Mouse (Mus musculus) mouse trophoblast stem cell (cell line): ENCODE measurements around the gene Jade1.

Source experiments
- in situ Hi-C, 2 experiments: fragments of 300-500 bp; cut with MseI, MboI; formaldehyde crosslinking; loops; 2 replicates in 1 of 2; 3 replicates in 1 of 2; pipeline ENCODE4 v1.15.1; 2025

The Jade1 gene

DNA sequence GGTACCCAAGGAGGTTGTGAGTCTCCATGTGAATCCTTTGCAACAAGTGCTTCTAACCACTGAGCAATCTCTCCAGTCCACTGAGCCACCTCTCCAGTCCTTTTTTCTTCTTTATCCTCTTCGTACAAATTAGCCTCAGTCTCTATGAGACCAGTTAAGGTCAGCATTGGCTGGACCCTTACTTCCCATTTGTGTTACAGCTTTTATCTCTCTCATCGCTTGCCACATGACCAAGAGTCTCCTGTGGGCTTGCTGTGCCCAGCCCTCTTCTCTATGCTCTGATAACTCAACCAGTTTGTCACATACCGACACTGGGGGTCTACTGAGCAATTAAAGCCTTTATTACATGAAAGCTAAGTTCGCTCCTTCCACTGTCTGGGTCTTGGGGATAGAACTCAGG, 7.3 kb upstream of the Jade1 start:
- in situ Hi-C loops = no loop called here

- in situ Hi-C loops = no loop called here
Measured at GRCm38 (mm10) chr3:41551671-41552070, 3.9 kb upstream of the Jade1 start.

DNA sequence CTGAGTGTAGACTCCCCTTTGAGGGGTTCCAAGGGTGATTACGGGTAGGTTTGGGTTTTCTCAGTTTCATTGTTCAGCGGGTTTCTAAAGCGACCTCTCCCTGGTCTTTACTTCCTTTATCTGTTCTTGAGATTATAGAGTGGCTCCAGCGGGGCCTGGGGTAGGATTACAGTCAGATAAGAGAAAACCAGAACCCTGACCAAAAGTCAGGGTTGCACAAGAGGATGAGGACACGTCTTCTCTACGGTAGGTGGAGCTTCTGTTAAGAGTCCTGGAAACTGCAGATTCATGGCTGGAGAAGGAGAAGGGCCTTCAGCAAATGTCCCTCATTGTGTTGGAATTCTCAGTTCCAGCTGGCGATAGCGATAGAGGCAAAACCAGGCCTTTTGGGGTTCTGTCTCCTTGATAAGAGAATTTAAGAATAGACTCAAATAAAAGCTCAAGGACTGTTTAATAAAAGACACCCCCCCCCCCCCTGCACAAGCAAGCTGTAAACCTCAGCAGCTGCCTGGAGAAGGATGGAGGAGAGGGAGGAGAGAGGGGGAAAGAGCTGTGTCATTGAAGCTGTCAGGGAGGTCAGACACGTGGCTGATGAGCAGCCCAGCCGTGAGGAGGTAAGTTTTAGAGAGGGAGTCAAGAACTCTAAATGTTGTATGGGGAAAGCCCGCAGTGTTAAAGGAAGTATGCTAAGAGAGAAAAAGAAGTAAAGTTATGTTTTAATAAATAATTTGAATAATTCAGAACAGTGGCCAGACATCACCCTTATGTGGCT, 2.6 kb upstream of the Jade1 start:
- in situ Hi-C loops = no loop called here

- in situ Hi-C loops = no loop called here
Measured at GRCm38 (mm10) chr3:41553681-41554080, 1.9 kb upstream of the Jade1 start.

DNA sequence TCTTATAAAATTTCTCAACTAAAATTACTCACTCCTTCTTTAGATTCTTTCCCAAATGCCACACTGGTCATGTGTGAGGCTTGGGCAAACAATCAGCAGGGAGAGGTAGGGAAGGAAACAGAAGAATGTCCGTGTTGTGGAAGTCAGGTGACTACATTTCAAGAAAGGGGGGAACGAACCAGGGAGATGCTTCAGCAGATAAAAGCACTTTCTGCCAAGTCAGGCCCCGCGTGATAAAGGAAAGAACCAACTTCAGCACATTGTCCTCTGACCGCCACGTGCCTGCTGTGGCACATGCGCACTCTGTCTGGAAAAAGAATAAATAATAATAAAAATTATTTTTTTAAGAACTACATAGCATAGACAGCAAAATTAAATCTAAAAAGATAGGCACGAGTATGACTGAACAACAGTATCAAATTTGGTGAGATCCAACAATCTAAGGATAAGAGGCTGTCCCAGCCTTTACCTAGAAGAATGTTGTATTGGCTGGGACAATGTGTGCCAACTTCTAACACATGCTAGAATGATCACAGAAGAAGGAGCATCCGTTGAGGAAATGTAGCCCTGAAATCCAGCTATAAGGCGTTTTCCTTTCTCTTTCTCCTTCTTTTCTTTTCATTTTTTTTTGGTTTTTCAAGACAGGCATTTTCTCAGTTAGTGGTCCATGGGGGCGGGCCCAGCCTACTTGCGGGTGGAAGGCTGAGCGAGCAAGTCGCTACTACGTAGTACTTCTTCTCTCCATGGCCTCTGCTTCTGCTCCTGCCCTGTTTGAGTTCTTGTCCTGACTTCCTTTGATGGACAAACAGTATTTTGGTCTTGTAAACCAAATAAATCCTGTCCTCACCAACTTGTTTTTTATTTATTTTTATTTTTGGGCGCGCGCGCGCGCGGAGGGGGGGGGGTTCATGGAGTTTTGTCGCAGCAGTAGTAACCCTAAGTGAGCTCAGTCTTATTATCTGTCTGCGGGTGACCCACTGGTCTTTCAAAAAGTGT, 753 bp upstream of the Jade1 start:
- in situ Hi-C loops = no loop called here

GRCm38 (mm10) chr3:41556451-41557266, 1.1 kb downstream of the Jade1 start:
- in situ Hi-C loops = no loop called here

DNA sequence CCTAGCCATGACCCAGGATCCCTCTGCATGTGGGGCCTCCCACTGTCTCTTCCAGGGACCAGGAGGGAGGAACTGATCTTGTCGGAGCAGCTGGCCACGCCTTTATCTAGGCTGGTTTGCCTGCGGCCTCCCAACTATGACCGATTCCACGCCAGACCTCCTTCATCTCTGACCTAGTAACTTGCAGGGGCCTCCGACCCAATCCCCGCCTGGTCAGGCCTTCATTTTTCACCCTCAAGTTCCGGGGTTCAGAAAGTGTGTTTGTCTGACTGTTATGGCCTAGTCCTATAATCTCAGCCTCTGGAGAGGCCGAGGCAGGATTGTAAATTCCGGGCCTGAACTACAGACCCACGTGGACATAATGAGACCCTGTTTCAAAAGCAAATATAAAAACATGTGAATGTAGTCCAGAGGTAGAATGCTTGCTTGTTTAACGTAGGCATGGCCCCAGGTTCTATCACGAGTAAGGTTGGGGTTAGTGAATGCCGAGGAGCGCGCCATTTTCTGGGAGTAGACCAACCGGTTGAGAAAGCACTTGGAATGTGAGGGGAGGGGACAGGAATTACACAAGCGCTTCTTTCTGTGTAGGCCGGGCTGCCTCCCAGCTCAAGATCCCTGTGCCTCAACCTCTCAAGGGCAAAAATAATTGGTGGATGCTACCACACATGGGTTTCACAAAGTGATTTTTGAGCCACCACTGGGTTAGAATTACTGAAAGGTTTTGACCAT, 1.9 kb downstream of the Jade1 start:
- in situ Hi-C loops = no loop called here

- in situ Hi-C loops = no loop called here
Measured at GRCm38 (mm10) chr3:41560489-41560888, 5.0 kb downstream of the Jade1 start.

DNA sequence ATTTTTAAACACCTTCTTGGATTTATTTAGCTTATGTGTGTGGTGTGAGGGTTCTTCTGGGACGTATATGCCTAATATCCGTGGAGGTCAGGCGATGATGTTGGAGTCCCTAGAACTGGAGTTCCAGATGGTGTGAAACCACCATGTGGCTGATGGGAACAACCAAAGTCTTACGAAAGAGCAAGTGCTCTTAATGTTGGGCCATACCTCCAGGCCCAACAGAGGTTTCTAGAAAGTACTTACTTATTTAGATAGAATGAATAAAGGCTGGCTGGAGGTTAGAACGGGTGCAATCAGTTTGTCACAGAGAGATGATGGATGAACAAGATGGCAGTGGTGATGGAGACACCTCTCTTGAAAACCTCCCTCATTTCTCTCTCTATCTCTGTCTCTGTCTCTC, 6.3 kb downstream of the Jade1 start:
- in situ Hi-C loops = no loop called here

DNA sequence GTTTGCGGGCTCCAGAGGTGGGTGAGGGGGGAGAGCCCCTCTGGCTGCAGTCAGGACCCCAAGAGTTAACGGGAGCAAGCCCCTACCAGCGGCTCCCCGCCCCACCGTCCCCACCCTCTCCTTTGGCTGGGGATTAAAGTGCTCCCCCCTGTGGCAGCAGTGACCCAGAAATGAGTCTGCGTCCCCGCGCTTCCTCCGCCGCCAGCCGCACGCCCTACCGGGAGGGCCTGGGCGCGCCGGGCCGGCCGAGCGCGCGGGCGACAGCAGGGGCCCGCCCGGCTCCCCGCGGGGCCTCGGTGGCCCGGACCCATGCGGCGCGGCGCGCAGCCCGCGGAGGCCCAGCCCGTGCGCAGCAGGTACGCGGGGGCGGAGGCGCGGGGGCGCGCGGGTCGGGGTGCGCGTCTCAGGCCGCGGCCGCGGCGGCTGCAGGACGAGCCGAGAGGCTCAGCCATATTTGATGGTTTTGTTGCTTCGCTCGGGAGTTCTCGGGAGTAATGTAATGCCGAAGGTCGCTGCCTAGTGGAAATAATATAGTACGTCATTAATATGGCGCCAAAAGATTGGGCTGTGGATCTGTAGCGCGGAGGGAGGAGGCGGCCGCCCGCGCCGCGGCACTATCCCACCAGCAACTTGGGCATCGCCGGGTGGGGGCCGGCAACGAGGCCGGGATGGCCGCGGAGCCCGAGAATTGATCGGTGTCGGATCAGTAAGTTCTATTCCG, 7.8 kb downstream of the Jade1 start:
- in situ Hi-C loops = no loop called here

DNA sequence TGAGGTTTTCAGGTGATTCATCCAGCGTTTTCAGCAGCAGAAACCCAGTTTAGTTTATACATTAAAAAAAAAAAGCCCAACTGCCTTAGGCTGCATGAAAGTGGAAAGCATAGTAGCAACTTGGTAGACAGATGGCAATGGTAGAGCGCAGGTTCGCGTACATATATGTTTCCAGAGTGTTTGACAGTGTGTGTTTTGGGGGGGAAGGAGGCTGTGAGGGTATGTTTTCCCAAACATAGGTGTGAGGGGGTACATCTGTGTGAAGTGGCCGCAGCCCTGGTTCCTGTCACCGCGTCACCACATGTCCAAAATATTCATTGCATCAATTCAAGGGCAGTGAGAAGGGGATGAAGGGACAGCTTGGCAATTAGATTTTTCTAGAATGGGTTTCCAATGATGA, 8.5 kb downstream of the Jade1 start:
- in situ Hi-C loops = no loop called here

- in situ Hi-C loops = no loop called here
Measured at GRCm38 (mm10) chr3:41564471-41565213, 9.1 kb downstream of the Jade1 start.

GRCm38 (mm10) chr3:41565410-41565823, 9.9 kb downstream of the Jade1 start:
- in situ Hi-C loops = no loop called here

DNA sequence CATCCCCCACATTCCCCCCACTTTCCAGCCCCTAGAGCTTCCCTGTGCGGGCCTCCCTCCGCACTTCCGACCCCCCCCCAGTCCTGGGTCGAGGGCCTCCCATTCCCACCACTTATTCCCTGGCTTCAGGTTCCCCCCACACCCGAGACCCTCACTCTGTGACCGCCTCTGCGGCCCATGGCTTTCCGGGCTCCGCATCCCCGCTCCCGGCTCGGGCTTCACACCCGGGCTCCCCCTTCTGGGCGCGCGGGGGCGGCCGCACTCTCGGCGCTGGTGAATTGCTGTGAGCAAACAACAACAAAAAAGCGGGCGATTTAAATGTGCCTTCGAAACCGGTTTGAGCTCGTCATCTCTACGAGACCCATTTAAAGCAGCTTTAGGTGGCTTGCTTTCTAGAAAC, 10.4 kb downstream of the Jade1 start:
- in situ Hi-C loops = no loop called here

- in situ Hi-C loops = no loop called here
Measured at GRCm38 (mm10) chr3:41569943-41570342, 14.4 kb downstream of the Jade1 start.

GRCm38 (mm10) chr3:41572131-41572530, 16.6 kb downstream of the Jade1 start:
- in situ Hi-C loops = no loop called here

DNA sequence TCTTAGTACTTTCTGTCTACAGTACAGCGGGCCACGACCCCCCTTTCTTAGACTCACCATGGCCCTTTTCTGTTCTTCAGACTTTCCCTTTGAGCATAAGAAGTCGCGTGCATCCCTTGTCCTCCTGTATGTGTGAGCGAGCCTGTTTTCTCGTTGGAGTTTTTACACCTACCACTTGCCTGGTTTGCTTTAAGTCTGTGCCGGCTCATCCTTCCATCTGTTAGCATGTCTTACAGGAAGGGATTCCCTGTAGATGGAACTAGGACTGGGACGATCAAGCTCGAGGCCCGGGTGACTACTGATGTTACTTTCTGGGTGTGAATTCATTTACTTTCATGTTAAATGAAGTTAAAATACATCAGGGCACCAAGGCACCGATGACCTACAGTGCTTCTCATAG, 17.4 kb downstream of the Jade1 start:
- in situ Hi-C loops = no loop called here

DNA sequence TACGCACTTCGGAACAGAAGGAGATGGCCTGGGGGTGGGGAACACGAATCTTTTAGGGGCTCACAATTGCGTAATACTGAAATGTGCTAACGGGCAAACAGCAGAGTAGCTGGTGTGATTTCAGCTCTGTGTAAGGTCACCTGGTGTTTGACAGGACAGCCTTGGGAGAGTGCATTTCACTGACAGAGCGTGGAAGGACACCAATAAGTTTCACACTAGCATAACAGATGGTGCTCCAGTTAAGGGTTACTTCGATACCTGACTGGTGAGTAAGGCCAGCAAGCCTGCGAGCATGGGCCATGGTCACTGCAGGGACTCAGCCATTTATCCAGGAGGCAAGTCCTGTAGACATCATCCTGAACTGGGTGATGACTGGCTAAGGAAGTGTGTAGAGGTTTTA, 18.7 kb downstream of the Jade1 start:
- in situ Hi-C loops = no loop called here

DNA sequence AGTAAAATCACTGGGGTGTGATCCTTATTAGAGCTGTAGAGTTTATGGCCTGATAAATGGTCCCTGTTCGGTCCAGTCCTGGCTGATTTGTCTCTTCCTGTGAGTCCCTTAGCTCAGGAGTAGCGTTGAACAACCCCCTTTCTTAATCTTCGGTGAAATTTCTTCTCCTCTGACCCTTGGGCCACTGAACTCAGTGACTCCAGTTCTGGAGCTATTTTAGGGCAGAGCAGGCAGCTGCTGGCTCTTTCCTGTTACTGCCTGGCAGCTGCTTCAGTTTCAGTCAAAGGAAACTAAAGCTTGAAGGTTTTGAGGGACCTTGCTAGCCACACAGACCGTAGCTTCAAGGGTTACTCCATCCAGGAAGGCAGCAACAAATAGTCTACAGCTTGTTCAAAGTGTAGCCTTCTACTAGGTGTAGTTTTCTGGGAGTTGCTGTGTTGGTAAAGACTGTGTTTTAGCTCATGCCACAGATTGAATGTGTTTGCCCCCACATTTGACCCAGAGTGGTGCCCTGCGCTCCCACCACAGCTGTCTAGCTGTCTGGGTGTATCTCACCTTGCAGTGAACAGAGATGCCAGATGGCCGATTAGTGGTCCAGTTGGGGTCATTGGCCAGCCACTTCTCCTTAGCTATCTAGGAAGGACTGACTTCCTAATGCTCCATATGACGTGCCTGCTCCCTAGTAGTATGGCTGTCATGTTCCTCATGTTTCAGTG, 19.3 kb downstream of the Jade1 start:
- in situ Hi-C loops = no loop called here
